Mouse (Mus musculus) limb, embryonic 13.5 days (tissue): ENCODE results near the gene Caprin1. TPM values are rescaled to one million over a fixed set of nuclear protein-coding genes. Genes with fewer than 3 reads are reported as not detected.

Source experiments
- ATAC-seq: fragments of 200-750 bp; cut with Nextera tagmentation; 2 replicates; pipeline ENCODE4 v1.8.0; 2017; ENCODE audit warnings: low read depth, moderate number of reproducible peaks, moderate TSS enrichment; ENCODE audit not compliant: low FRiP score
- H3K27ac ChIP-seq: fragments of 300-500 bp; sonication (generic); 2 replicates; pipeline ENCODE4 v1.5.1; 2015; ENCODE audit warnings: inconsistent platforms, mild to moderate bottlenecking, moderate library complexity
- H3K27me3 ChIP-seq: fragments of 300-500 bp; sonication (generic); 2 replicates; pipeline ENCODE4 v1.6.1; 2015; ENCODE audit warnings: mild to moderate bottlenecking, inconsistent platforms
- H3K36me3 ChIP-seq: fragments of 300-500 bp; sonication (generic); 2 replicates; pipeline ENCODE4 v1.6.1; 2015; ENCODE audit warnings: inconsistent platforms, mild to moderate bottlenecking, moderate library complexity
- H3K4me1 ChIP-seq: fragments of 300-500 bp; sonication (generic); 2 replicates; pipeline ENCODE4 v1.6.1; 2015; ENCODE audit warnings: inconsistent platforms
- H3K4me2 ChIP-seq: fragments of 300-500 bp; sonication (generic); replicated peaks from 2 replicates; pipeline ENCODE4 v1.6.1; 2015; ENCODE audit warnings: inconsistent platforms, mild to moderate bottlenecking, moderate library complexity
- H3K4me3 ChIP-seq: fragments of 300-500 bp; sonication (generic); 2 replicates; pipeline ENCODE4 v1.5.1; 2015; ENCODE audit warnings: moderate library complexity, mild to moderate bottlenecking, inconsistent platforms
- H3K9ac ChIP-seq: fragments of 300-500 bp; sonication (generic); 2 replicates; pipeline ENCODE4 v1.6.1; 2015; ENCODE audit warnings: mild to moderate bottlenecking, inconsistent platforms
- H3K9me3 ChIP-seq: fragments of 300-500 bp; sonication (generic); 2 replicates; pipeline ENCODE4 v1.6.1; 2016; ENCODE audit warnings: inconsistent platforms
- WGBS: fragments of 180-500 bp; shearing (Covaris S2); methylation state at CpG from one replicate; pipeline ENCODE4 v1.1.7; 2015; 5-methylcytosine and 5-hydroxymethylcytosine counted together
- microRNA-seq: library from miRNA; unstranded; fragments of <30 nt; microRNA quantifications from one replicate; pipeline ENCODE4, GENCODE M21; 2016
- polyA plus RNA-seq: library from polyadenylated mRNA; unstranded; fragments of >200 nt; fragmentation: Nextera tagmentation; extraction: Ambion mirVana; gene quantifications from 2 replicates; pipeline ENCODE4 v1.2.1, GENCODE M21; 2015

The Caprin1 gene
- polyA plus RNA-seq, 1 experiment from 2014 or later, result 339 TPM

- H3K4me1 ChIP-seq, result peaks cover 6% of the 10 kb centered on the region; the same call in 1 of the 2 replicates
- peaks cover 93% of the 10 kb centered on the region for H3K36me3 ChIP-seq
- no peak overlapping the region for H3K4me2 ChIP-seq
- 59% methylated on average over 4 of the region's 4 CpGs for WGBS
- no peak for ATAC-seq
- H3K27me3 ChIP-seq, result no peaks in the 10 kb centered on the region
- no peak overlapping the region for H3K4me3 ChIP-seq
- H3K27ac ChIP-seq, result no peak overlapping the region
- H3K9me3 ChIP-seq, result no peaks in the 10 kb centered on the region
- no peak overlapping the region for H3K9ac ChIP-seq
These were observed 83.0 kb downstream of the Caprin1 start for GRCm38 (mm10) chr2:103714412-103714811.

- Histone ChIP-seq H3K36me3 (peaks cover 99% of the 10 kb centered on the region), H3K4me2 (no peak overlapping the region), H3K4me1 (peaks cover 4% of the 10 kb centered on the region; the same call in 1 of the 2 replicates), H3K27ac (no peak overlapping the region), H3K4me3 (no peak overlapping the region), H3K27me3 (no peaks in the 10 kb centered on the region), H3K9me3 (no peaks in the 10 kb centered on the region), H3K9ac (no peak overlapping the region)
- no peak for ATAC-seq
- WGBS, result 82% methylated on average over 7 of the region's 7 CpGs
These were observed 83.6 kb downstream of the Caprin1 start for GRCm38 (mm10) chr2:103713831-103714230.

Small RNAs within 50 kb of the gene (microRNA-seq; reads per million reads assigned to microRNA genes)
- gene Gm22757 (not detected), gene Gm22761 (not detected)

Other genes starting within 250 kb of the Caprin1 start
- gene Abtb2, start 231.3 kb downstream of the Caprin1 start, polyA plus RNA-seq, result 17.6 and 20.5 TPM in 2 replicates
- gene Nat10, start 36.4 kb downstream of the Caprin1 start, polyA plus RNA-seq, result 27.1 and 28.6 TPM in 2 replicates
- 14.0 and 14.5 TPM in 2 replicates for gene Lmo2, start 160.3 kb upstream of the Caprin1 start, polyA plus RNA-seq
- 55.5 and 56.6 TPM in 2 replicates for gene Fbxo3, start 230.1 kb upstream of the Caprin1 start, polyA plus RNA-seq
- gene 4931422A03Rik, start 230.7 kb upstream of the Caprin1 start, polyA plus RNA-seq, result 2.3 and 2.9 TPM in 2 replicates